Mouse (Mus musculus) embryo, embryonic 10.5 days (tissue): ENCODE data around the gene Chd5.

Experiments used
- DNase-seq: peaks from one replicate; pipeline ENCODE4 v3.0.0-alpha.2; 2015; ENCODE audit warnings: low spot score

Gene Chd5

DNA sequence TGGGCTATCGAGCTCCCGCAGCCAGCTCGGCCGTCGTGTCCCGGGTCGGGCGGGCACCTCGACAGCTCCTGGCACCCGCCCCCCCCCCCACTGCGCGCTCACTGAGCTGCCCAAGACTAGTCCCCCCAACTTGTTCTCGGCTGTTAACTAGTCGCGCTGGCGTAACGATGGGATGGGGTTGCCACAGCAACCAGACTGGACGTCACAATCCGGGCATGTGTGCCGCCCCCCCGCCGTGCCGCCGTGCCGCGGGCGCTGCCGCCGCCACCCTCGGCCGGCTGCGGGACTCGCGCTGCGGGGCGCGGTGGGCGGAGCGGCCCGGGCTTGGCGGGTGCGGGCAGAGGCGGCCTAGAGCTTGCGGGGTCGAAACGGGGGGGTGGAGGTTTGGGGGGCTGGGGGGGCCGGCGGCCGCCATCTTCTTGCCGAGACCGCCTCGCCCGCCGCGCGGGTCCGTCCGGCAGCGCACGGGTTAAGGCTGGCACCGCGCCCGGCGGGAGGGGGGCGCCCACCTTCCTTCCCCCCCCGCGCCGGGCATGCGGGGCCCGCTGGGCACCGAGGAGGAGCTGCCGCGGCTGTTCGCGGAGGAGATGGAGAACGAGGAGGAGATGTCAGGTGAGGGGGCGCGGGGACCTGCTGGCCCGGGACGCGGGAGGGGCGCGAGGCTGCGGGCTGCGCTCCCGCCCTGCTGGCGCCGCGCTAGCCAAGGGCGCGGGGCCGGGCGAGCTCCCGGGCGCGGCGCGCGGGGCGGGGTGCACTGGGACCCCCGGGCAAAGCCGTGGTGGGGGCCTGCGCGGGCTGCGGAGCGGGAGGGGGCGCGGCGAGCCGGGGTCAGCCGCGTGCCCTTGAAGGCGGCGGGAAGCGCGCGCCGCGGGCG is at the start of gene Chd5:
Gene Chd5, plus strand, starts transcription at position 233 of the 874 bp plus-strand sequence.
- DNase-seq: no peak

DNA sequence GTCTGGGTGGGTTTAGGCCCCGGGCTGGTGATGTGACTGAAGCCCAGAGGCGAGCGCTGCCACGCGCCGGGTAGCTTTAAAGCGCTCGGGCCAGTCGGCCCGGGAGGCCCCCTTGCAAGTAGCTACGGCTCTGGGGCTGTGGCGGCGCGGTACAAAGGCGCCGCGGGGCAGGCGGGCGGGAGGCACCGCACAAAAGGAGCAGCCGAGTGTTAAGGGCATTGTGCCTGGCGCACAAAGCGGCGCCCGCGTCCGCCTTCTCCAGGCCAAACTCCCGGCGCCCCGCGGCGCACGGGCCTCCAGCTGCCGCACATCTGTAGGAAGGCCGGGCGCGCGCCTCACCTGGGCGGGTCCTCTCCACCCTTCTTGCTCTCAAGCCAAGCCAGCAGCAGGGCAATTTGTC is 48.1 kb upstream of the Chd5 start:
- peak; percentile 73 for DNase-seq

DNA sequence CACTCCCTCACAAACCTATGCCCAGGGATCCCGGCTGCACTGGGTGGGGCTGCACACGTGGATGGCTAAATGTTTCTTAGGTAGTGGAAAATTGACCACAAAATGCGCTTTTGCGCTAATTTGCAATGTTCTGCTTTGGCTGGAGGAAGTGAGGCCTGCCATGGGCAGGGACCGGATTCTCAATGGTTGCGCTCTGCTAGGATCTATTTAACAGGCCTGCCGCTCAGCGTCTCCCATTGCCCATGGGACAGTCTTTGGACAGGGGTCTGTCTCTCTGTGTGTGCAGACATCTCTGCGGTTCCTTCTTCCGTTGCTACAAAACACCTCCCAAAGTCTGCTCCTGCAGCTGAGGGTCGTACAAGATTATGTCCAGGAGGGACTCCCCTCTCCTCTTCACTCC is 47.5 kb upstream of the Chd5 start:
- no peak for DNase-seq

DNA sequence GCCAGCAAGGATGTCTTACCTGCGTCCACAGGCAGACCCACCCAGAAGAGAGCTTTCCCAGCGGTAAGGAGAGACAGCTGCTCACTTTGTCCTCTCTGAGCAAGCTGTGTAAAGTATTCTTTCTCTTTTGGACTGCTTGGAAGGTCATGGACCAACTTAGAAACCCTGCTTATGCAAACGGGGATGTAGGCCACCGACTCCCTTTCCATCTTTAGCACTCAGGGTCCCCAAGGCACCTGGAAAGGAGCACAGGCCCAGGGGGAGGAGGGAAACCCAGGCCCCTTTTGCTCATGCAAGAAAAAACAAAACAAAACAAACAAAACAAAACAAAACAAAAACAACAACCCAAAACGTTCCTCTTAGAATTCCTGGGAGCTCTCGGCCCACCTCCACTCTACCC is 46.9 kb upstream of the Chd5 start, which contains the start of gene Hes3:
Gene Hes3, minus strand, starts transcription at position 101 of the 400 bp plus-strand sequence.
- DNase-seq: no peak

DNA sequence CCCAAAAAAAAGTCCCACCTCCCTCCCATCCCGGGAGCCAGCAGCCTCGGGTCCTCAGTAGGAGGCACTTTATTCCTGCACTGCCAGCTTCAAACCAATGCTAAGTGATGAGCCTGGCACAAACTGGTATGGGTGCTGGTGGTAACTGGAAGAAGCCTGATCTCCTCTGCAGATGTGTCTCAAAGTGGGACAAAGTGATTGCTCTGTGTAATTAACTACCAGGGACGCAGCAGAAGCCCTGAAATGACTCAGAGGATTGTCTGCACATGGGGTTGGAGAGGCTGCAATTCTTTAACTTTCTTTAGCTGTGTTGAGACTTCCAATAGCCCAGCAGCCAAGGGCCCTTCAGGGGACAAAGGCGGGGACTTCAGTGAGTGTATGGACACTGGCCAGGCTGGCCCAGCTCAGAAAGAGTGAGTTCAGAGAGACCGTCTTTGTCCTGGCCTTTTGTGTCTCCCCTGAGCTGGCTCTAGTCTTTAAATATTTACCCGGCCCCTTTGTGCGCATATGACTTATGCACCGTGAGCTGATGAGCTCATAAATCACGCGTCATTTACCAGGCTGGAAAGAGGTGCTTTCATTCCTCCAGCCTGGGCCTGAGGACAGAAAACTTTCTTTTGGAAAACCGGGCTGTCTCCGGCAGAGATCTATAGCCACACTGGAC is 46.2 kb upstream of the Chd5 start:
- DNase-seq: peak; percentile 81

DNA sequence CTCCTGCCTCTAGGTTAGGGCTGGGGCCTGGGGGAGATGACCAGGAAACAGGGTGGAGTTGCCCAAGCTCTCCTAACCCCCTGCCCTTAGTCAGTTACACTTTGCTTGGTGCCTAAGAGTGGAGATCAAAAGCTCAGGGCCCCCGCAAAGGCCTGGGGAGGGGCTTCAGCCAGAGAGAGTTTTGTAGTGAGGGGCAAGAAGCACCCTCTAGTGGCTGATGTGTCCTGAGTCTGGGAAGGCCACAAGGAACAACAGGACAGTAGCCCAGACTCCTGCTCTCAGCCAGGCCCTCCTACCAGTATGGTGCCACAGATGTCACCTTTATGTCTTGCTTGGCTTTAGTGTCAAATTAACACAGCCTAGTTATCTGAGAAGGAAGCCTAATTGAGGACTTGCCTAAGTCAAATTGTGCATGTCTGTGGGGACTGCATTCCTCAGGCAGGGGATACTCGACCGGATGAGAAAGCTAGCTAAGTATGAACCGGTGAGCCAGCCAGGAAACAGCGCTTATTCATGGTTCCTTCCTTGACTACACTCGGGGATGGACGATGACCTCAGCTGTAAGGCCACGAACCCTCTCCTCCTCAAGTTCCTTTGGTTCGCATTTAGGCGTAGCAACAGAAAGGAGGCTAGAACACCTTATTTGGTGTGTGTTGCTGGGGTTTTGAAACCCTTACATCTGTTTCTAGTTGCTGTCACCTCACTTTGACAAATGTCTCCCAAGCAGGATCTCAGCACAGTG is 44.1 kb upstream of the Chd5 start:
- DNase-seq: peak; percentile 63

DNA sequence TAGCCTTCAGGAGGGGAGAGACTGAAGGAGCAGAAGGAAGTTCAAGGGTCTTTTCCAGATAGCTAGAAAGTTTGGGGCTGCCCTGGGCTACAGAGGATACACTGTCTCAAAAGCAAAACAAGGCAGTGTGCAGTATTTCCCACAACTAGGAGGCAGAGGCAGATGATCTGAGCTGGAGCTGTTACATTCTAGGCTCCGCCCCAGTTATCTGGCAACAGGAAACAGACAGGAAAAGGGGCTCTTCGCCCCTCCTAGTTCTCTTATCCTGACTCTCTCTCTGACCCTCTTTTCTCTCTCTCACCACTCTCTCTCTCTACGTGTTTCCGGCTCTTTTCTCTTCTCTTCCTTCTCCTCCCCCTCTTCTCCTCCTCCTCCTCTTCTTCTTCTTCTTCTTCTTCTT is 42.5 kb upstream of the Chd5 start:
- no peak for DNase-seq

DNA sequence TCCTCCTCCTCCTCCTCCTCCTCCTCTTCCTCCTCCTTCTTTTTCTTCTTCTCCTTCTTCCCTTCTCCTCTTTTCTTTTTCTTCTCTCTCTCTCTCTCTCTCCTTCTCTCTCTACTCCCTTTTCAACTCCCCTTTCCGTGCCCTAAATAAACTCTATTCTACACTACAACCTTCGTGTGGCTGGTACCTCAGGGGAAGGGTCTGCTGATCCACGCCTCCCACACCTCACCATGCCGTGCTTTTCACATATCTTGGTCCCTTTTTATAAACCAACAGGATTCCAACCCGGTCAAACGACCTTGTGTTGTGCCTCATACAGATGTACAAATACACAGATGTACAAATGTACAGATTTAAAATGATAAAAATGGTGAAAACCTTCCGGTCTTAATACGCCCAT is 42.1 kb upstream of the Chd5 start:
- DNase-seq: no peak

DNA sequence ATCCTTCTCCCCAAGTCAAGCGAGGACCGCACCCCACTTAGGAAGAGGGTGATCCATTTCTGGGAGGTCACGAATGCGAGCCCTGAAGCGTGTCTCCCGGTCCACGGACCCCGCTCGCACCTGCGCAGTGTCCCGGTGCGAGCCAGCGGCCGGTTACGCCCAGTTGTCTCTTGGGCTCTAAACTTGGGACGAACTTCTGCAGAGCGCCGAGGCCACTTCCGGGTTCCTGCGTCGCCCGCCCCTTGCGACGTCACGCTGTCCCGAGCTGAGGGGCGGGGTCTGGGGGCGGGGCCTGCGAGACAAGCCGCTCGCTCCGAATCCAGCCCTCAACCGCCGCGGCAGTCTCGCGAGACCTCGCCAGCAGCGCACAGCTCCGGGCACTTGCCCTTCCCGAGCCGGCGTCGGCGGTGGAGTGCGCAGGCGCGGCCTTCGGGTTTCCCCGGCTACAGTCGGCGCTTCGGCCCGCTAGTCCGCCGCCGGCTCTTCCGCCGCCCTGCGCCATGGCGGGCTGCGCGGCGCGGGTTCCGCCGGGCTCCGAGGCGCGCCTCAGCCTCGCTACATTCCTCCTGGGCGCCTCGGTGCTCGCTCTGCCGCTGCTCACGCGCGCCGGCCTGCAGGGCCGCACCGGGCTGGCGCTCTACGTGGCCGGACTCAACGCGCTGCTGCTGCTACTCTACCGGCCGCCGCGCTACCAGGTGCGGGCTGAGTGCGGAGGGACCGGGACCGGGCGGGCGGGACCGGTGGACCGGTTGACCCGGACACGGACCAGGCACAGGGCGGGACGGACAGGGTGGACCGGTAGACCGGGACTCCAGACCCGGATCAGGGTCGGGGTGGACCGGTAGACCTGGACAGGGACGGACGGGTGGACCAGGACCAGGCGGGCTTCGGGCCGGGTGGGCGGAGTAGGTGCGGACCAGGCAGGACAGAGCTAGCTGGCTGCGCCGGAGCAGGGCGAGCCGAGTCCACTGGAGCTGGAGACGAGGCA is 41.3 kb upstream of the Chd5 start, which contains the start of gene Icmt:
Gene Icmt, plus strand, starts transcription at position 354 of the 988 bp plus-strand sequence.
- peak; percentile 98 for DNase-seq

DNA sequence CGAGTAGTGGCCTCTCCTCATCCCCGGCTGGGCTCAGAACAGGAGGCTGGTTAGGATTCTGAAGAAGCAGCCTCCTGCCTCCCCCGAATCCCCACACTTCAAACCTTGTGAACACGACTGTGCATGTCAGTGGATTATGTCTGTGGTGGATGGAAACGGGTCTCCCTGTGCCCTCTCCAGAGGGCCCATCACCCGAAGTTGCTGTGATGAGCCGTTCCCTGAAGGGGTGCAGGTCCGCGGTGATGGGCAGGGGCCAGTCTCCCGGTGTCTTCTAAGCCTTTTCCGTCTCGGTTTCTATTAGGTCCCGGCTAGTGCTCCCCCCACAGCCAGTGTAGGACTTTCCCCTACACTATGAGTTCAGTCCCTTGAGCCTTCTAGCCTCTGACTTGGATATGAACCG is 39.6 kb upstream of the Chd5 start:
- no peak for DNase-seq

DNA sequence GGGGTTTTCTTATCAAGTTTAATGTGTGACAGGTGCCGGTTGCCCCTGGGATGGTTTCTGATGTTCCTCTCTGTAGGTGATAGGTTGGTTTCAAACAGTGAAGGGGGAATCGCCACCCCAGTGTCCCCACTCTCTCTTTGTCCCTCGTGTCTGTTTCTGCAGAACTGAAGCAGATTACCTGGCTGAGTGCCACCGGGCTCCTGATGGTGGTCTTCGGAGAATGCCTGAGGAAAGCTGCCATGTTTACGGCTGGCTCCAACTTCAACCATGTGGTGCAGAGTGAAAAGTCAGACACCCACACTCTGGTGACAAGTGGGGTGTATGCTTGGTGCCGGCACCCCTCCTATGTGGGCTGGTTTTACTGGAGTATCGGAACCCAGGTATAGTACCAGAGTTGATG is 38.1 kb upstream of the Chd5 start:
- no peak for DNase-seq

DNA sequence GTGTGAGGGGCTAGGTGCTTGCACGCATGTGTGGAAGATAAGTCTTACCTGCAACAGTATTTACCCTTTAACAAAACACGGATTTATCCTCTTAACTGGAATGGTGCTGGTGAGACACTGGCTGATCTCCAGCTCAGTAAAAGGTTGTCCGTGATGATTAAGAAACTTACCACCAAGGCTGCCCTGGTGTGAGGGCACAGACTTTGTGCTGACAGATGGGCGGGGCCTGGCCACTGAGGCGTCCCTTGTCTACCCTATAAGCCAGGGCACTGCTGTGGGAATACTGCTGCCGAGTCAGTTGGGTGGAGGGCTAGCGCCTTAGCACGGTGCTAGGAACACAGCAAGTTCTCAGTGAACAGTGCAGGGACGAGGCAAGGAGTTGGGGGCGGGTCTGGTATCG is 36.4 kb upstream of the Chd5 start:
- no peak for DNase-seq

DNA sequence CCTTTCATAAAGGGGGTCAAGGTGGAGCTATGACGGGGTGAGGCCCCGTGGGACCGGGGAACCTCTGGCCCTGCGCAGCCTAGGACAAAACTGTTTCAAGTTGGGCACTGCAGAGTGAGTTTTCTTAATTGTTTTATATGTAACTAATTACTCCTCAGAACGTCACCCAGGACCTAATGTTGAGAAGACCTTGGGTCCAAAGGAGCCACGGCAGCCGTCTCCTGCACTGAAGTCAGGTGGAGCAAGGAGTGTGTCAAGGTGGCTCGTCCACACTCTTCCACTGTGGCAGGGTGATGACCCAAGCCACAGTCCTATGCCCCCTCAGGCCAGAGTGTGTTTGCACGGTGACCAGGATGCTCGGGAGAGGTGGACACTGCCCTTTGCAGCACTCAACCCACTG is 35.3 kb upstream of the Chd5 start:
- DNase-seq: no peak

DNA sequence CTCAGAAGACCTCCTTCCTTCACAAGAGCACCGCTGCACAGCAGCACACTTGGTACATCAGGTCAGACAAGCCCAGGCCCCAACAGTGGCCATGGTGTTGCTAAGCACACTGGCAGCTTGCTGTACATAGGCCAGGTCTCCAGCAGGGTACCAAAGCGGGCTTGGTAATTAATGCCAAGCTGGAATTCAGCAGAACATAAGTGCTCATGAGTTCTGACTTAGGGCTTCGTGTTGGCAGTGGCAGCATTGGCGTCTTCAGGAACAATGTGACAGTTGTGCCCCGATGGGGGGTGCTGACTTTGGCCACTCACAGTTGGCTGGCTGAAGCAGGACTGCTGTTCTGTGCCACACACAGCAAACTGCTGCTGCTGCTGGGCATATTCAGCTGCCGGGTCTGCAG is 33.8 kb upstream of the Chd5 start:
- DNase-seq: no peak

DNA sequence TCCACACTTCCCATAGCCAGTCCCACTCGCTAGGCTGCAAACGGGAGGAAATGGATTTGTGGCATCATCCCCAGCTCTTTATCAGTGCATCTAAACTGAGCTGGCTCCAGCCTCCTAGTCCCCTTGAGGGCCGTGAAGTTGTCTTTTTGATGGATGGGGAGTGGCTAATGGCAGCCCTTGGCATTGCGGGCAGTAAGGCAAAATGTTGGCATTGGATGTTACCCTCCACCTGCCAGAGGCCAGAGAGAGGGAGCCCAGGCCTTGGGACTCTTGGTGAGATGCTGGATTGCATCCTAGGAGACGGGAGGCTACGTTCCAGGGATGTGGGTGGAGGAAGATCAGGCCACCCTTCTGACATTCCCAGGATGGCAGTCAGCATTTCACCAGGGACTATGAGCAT is 32.5 kb upstream of the Chd5 start:
- DNase-seq: no peak

DNA sequence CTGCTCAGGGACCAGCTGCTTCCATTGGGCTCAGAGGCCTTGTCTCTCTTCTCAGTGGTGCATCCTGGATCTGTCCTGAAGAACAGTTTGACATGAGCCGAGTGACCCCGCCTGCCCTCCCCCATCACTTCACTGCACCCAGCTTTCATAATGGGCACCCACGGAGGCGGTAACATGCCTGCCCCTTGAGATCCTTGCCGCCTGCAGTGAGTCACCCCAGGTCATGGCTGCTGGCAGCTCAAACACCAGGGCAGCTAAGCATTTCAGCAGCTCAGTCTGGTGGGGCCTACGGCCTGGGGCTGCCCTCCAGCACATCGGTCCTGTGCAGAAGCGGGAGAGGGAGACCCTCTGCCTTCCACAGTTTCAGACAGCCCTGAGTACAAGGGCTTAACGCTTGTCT is 30.9 kb upstream of the Chd5 start:
- no peak for DNase-seq

DNA sequence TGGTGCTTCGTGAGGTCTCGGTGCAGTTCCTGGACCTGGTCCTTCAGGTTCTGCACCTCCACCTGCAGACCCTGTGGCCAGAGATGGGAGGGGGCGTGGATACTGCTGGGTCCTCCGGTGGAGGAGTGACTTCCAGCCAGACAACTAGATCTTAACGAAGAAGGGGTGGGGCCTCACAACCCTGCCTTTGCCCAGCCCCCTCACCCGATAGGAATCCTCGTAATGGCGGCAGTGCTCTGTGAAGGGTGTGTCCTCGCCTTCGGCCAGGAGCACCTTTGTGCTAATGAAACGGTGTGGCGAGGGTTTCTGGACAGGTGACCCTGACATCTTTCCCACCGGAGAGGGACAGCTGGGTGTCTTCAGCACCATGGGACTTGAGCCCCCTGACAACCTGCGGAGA is 26.3 kb upstream of the Chd5 start:
- DNase-seq: no peak

DNA sequence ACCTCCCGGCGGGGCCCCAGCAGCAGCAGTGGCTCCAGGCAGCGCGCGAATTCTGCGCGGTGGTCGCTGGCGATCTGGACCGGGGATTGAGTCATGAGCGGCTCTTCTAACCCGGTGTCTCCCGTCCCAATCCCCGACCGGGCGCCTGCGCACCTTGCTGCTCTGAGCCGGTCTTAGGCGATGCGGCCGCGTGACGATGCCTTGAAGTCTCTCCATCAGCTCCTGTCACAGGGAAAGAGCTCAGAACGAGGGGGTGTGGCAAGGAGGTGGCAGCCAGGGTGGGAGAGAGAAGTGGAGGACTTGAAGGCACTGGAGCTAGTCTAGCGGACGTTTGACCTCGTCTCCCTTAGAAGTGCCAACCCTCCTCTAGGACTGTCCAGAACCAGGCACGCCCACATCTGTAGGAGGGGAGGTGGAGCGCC is 25.2 kb upstream of the Chd5 start:
- DNase-seq: peak; percentile 58

DNA sequence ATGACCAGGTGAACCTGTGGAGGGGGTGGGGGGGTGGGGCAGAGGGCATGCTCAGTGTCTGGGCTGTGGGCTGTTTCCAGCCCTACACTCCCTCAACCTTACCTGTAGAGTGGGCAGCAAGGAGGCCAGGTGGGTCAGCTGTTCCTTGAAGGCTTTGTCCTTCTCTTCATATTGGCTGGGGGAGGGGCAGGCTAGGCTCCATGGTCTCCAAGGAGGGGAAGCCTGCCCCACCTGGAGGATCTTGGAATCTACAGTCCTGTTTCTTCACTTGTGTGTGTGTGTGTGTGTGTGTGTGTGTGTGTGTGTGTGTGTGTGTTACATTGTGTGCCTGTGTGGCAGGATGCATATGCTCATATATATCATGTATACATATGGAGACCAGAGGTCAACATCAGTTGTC is 24.5 kb upstream of the Chd5 start:
- DNase-seq: peak; percentile 64

DNA sequence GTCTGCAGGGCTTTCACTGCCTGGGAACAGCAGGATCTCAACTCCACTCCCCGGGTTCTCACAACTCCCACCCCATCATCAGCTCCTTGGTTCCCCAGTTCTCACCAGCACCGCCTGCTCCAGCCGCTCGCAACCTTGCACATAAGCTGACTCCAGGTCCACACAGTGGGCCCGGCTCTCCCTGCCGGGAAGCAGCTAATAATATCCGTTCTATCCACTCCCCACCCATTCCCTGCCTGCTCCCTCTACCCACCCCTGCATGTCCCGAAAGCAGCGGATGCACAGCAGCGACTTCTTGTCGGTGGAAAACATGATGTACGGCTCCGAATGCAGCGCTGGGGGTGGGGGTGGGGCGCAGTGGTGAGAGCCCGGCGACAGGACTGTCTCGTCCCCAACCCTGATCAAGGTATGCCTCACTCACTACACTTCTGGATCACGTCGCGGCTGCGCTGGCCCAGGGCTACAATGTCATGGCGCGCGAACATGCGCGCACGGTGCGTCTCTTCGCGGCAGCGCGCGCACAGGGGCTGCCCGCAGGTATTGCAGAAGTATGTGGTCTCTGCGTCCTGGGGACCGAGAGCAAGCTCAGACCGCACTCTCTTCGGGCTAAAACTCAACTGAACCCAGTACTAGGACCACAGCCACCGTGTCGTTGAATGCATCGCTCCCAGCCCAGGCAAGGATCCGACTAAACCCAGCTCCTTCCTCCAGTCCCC is 22.8 kb upstream of the Chd5 start:
- DNase-seq: no peak

DNA sequence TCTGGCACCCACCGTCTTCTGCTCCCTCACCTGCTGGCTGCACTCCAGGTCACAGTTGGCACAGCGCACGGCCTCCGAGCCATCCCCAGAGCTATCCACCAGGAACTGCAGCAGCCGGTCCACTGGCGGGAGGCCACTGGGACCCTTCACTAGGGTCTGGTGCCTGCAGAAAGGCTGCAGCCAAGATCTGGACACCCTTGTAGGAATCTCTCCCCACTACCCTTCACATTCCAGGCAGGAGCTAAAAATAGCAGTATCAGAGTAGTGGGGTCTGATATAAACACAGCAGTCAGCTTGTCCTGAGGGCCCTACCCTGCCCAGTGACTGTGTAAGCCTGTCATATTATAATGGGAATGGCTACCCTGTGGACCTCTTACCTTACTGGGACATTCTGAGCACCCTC is 20.8 kb upstream of the Chd5 start:
- DNase-seq: no peak
